Mouse (Mus musculus): ENCODE measurements at regions not wholly inside any gene's neighbourhood (a gene's known extent, or its start where the extent isn't known, plus 50 kb on each side); places are given as distances from the start of the nearest gene placed in this dataset.

DNA sequence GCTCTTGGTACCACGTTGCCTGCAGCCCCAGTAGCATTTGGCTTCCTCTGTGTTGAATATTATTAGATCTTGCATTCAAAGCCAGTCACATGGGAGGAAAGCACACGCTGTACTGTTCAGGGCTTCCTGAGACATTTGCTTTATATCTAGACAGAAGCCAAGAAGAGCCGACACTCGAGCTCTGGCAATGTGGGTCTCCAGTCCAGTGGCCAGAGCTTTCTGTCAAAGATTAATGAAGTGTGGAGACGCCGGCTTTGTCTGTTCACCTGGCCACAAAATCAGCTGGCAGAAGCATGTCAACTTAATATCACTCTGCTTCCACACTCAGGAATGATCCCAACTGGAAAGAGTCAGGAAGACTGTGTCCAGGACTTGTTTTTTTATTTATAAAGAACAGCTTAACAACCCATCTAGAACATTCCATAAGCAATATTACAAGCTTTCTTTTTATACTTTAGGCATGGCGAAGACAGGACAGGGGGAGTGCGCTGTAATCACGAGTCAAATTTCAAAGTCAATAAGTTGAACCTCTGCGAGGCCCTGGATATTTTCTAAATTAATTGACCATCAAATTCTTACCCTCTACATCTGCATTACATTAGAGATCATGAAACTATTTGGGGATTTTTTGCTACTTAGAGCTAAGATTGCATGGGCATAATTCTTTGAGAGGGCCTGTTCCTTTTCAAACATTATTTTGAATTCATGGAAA lies 214.3 kb upstream of the F930015N05Rik start:
- DNase-seq (ENCODE audit: extremely low spot score in 1 of 2, low spot score in 1 of 2) = no peak

- DNase-seq (ENCODE audit: extremely low spot score in 1 of 2, low spot score in 1 of 2) = no peak
These were observed 216.4 kb upstream of the F930015N05Rik start for GRCm38 (mm10) chr11:64652811-64653210.

DNA sequence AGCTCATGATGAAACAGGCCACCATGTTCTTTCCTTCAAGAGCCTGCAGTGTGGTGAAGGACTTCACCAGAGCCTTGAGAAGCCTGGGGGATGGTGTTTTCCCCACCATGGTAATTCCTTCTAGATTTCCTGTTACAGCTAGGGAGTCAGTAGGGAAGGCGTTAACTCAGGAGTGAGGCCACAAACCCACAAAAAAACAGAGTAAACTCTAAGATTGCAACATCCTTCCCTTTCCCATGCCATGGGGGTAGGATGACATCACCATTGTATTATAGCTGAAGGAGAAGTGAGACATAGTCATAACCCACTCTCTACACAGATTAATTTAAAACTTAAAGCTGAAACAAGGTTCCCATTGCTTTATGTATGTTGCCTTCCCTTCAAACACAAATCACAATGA lies 218.7 kb upstream of the F930015N05Rik start:
- DNase-seq (ENCODE audit: extremely low spot score in 1 of 2, low spot score in 1 of 2) = no peak

DNA sequence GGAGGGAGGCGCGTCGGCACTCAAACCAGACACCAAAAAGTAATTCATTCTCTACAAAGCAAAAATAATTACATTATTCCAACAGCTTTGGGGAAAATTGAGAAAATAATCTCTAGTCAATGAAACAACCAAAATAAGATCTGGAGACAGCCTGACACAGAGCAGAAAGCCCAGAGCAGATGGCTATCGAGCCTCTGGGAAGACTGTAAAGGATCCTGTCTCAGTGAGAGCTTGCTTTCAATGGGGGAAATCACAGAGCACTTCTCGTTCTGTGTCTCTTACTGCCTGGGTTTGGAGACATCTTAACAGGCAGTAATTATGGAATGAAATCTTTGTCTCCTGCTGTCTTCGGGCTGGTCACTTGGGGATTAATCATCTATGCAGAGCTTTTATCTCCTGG lies 226.7 kb upstream of the F930015N05Rik start:
- DNase-seq (ENCODE audit: extremely low spot score in 1 of 2, low spot score in 1 of 2) = no peak

DNA sequence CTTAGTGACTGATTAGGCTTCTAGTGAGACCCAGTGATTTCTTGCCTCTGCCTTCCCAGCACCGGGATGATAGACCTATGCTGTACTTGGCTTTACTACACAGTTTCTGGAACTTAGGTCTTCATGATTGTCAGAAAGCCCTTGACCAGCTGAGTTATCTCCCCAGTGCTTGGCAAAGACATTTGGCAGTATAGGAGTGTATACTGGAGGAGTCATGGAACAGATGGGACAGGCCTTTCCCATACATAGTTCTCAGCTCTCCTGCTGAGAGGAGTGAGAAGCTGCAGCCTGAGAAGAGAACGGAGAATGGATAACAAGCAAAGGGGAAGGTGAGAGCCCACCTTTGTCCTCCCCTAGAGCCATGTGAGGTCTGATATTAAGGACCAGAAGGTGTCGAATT lies 230.6 kb upstream of the F930015N05Rik start:
- DNase-seq (ENCODE audit: extremely low spot score in 1 of 2, low spot score in 1 of 2) = no peak

- no peak for DNase-seq (ENCODE audit: extremely low spot score in 1 of 2, low spot score in 1 of 2)
These were observed 231.1 kb upstream of the F930015N05Rik start for GRCm38 (mm10) chr11:64667521-64667920.

- no peak for DNase-seq (ENCODE audit: extremely low spot score in 1 of 2, low spot score in 1 of 2)
These were observed 235.4 kb upstream of the F930015N05Rik start for GRCm38 (mm10) chr11:64671898-64672297.

DNA sequence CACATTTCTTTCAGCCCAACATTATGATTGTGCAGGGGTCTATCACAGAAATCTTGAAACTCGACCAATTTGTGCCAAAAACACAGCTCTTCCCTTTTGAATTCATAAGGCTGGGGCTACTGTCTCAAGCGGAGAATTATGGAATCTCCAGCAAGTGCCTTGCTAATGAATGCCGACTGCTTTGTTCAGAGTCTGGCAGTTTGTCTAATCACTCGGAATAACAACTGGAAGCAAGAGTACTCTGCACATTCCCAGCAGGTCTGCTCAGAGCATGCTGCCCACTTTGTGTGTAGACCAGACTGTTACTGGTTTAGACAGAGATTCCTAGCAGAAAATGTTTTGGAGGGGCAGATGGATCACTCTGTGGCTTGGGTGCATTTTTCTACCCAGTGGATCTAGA lies 237.1 kb upstream of the F930015N05Rik start:
- DNase-seq (ENCODE audit: extremely low spot score in 1 of 2, low spot score in 1 of 2) = no peak

GRCm38 (mm10) chr11:64703776-64704175 lies 267.3 kb upstream of the F930015N05Rik start:
- no peak for DNase-seq (ENCODE audit: extremely low spot score in 1 of 2, low spot score in 1 of 2)

DNA sequence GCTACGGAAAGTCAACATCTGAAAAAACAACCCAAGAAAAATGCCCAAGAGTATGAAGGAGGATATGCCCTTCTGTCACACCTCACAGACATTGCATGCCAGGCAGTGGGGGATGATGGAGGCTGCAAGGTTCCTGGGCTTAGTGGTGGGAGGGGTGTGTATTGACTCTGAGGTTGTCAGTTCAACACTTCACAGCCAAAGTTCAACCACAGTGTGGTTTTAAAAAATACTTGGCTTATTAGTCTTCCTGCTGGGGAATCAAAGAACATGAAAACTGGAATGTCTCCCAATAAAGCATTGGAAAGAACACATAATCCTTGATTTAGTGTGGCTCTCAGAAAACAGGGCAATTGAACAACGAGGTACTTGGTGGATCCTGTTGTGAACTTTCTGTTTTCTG lies 267.0 kb upstream of the Elac2 start:
- no peak for DNase-seq (ENCODE audit: extremely low spot score in 1 of 2, low spot score in 1 of 2)

- no peak for DNase-seq (ENCODE audit: extremely low spot score in 1 of 2, low spot score in 1 of 2)
These were observed 263.7 kb upstream of the Elac2 start for GRCm38 (mm10) chr11:64715182-64715581.

DNA sequence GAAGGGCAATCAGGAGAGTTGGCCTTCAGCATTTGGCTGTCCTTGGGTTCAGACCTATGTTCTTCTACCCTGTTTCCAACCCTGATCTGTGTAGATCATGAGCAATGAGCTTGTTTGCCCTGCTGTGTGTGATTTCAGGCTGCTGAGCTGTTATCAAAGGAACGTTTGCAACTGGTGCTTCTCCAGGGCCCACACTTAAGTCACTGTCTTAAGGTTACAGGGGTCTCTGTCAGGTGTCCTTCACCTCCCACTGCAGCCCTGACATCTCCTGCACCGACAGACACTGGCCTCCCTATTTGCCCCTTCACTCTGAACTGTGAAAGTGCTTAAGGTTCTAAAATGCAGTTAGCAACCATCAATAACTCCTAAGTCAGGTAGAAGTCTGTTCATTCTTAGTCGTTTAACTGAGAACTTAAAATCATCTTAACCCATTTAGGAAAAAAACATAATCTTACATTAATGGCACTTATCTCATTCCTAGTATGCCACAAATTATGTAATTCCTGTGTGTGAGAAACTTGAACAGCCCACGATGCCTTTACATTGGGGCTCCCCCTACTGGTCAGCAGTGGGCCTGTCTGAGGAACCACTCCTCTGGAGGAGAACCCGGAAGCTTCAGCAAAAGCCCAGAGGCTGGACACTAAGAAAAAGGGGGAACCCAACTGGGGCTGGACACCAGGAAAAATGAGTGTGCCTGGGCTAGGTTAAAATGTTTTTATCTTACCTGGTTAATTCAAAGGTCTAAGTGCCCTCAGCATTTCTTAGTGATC lies 260.3 kb upstream of the Elac2 start:
- DNase-seq (ENCODE audit: extremely low spot score in 1 of 2, low spot score in 1 of 2) = peak; percentile 77 to 92

- DNase-seq (ENCODE audit: extremely low spot score in 1 of 2, low spot score in 1 of 2) = no peak
These were observed 252.6 kb upstream of the Elac2 start for GRCm38 (mm10) chr11:64726249-64726648.

DNA sequence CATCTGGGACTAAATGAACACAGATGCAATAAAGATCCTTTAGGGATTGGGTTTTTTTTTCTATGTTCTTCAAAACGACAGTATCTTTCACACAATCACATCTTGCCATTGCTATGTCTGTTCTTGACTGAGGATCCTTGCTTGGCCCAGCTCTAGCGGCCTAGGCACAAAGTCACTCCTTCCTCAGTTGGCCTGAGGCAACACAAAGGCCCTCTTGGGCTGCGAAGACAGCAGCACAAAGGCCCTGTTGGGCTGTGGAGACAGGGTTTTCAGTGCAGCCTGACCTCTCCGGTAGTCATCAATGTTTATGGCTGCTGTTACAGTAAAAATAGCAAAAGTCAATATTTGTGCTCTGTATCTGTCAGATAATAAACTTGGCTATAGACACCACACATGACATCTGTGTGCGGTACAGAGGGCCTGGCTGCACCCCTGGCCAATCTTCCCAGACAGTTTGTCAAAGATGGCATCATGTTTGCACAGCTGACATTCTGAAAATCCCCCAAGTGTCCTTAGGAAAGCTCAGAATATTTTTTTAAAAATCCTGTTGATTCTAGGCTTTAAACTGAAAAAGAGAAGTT lies 250.9 kb upstream of the Elac2 start:
- DNase-seq (ENCODE audit: extremely low spot score in 1 of 2, low spot score in 1 of 2) = no peak

- DNase-seq (ENCODE audit: extremely low spot score in 1 of 2, low spot score in 1 of 2) = no peak
These were observed 239.9 kb upstream of the Elac2 start for GRCm38 (mm10) chr11:64738948-64739347.

- no peak for DNase-seq (ENCODE audit: extremely low spot score in 1 of 2, low spot score in 1 of 2)
These were observed 235.1 kb upstream of the Elac2 start for GRCm38 (mm10) chr11:64743753-64744152.

GRCm38 (mm10) chr11:64746146-64746545 lies 232.7 kb upstream of the Elac2 start:
- DNase-seq (ENCODE audit: extremely low spot score in 1 of 2, low spot score in 1 of 2) = no peak

DNA sequence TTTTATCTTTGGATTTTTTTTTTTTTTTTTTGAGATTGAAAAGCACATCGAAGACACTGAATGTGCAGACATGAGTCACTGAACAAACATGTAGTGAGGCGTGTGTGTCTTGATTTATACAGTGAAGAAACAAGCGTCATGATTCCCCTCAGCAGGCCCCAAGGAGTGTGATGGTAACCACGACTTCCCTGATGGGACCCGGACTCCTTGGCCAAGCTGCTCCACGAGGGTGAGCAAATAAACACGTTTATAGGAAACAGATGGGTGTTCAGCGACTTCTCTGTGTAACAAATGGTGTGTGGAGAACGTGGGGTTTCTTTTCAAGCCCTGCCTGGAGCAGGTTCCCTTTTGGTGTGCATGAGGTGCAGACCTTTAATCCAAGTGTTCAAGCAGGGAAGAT lies 228.9 kb upstream of the Elac2 start:
- DNase-seq (ENCODE audit: extremely low spot score in 1 of 2, low spot score in 1 of 2) = no peak

DNA sequence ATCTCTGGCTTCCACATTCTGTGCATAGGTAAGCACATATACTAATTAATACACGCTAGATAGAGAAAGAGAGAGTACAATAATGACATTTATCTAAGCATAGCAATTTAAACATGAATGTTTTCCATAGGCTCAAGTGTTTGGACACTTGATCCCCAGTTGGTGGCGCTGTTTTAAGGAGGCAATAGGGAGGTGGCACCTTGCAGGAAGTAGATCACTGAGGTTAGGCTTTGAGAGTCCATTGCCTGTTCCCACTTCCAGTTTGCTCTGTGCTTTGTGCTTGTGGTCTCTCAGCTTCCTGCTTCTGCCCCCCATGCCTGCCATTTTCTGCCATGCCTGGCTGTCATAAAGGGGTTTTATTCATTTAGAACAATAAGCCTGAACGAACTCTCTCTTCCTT lies 226.5 kb upstream of the Elac2 start:
- DNase-seq (ENCODE audit: extremely low spot score in 1 of 2, low spot score in 1 of 2) = no peak

DNA sequence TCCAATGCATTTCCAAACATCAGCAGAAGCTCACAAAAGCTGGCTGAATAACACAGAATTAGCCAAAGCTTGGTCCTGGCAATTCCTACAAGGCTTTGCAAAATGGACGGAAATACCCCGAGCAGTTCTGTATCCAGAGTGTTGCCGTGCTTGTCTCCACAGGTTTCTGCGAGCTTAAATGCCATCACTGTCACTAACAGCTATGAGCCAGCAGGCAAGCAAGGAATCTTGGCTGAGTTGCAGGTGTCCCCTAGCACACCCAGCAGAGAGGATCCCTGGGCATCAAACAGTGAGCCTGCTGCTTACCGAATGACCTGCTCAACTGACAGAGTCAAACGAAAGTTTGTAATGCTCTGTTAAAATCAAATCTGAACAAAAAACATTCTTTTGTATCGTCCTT lies 226.0 kb upstream of the Elac2 start:
- DNase-seq (ENCODE audit: extremely low spot score in 1 of 2, low spot score in 1 of 2) = no peak

DNA sequence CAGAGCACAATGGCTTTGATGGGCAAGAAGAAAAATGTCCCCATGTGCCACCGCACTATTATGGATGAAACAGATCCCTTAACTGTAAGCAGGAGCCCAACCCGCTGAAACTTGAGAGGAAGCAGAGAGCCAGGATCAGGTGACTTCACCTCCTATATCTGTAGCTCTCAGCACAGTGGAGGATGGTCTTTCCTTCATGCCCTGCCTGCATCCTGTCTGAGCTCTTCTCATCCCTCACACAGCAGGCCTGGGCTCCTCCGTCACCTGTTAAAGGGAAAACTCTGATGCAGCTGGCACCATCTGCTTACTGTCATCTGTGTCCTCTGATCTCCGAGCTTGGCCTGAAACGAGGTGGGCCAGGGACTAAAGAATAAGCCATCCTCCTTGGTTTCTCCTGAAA lies 224.8 kb upstream of the Elac2 start:
- no peak for DNase-seq (ENCODE audit: extremely low spot score in 1 of 2, low spot score in 1 of 2)

GRCm38 (mm10) chr11:64755563-64755962 lies 223.3 kb upstream of the Elac2 start:
- DNase-seq (ENCODE audit: extremely low spot score in 1 of 2, low spot score in 1 of 2) = no peak
